Mouse (Mus musculus) myocyte (in vitro differentiated cells): Measurements from ENCODE around the gene Amigo3.

Source experiments
- POLR2AphosphoS2 ChIP-seq: IDR thresholded peaks from one replicate; pipeline ENCODE4 v1.6.1; 2011; ENCODE audit warnings: low read depth, control low read depth; ENCODE audit not compliant: insufficient read length
- TCF12 ChIP-seq: IDR thresholded peaks from one replicate; pipeline ENCODE4 v1.6.1; 2011; ENCODE audit warnings: mild to moderate bottlenecking, control low read depth; ENCODE audit not compliant: poor library complexity, insufficient read depth, severe bottlenecking

DNA sequence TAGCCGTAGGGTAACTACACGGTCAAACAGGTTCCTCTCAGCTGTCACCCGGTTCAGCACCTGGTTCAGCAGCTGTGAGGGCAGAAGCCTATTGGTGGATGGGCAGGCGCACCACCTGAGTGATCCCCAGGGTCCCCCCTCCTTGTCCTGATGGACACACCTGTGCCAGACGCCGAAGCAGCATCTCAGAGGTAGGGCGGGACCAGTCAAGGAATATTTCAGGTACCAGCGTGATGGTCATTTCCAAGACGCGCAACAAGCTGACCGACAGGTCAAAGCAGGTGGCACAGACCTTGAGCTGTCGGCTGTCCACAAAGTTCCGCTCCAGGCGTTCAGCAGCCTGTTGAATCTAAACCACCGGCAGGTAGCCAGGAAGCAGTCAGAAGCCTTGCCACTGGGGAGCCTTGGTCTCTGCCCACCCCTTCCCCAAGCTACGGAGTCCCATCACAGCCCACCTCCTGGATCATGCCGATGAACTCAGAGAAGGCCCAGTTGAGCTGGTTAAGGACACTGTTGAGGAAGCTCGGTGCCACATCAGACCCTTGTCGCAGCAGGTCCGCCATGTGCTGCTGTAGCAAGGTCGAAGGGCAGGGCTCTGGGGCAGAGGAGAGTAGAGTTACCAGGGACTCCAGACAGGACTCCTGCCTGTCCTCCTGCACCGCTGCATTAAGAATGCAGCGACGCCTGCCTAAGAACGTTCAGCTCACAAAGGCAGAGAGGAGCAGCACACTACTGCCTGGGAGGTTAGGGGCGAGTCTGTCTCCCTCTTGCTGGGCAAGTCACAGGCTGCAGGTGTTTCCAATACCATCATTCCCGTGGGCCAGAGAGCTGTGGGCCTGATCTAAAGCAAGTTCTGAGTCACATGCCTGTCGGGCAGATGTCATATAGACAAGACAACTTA is 3.7 kb downstream of the Amigo3 start:
- TF ChIP-seq POLR2AphosphoS2 = no peak
- no peak for TF ChIP-seq TCF12
